Mouse (Mus musculus) heart, embryonic 14.5 days (tissue): Measurements from ENCODE around the gene Lypd6b. TPM values are rescaled to one million over a fixed set of nuclear protein-coding genes. Genes with fewer than 3 reads are reported as not detected.
A peak's percentile ranks its signal among the peaks of the same experiment; 100 is the strongest.

Experiments used
- ATAC-seq: fragments of 200-750 bp; cut with Nextera tagmentation; 2 replicates; pipeline ENCODE4 v1.8.0; 2017; ENCODE audit warnings: low read depth, moderate TSS enrichment; ENCODE audit not compliant: insufficient number of reproducible peaks, insufficient read depth, low FRiP score
- H3K27ac ChIP-seq, 2 experiments: fragments of 200-500 bp in 1 of 2; fragments of 300-500 bp in 1 of 2; sonication (generic) in 1 of 2; replicated peaks in 1 of 2; 2 replicates each; pipeline ENCODE4 v1.5.1; 2012 to 2014; ENCODE audit warnings: low read depth in 2 of 2, low read length in 2 of 2, control low read depth in 1 of 2, mild to moderate bottlenecking in 1 of 2, mixed read lengths in 1 of 2; ENCODE audit not compliant: control insufficient read depth in 1 of 2, insufficient read depth in 1 of 2
- H3K27me3 ChIP-seq: fragments of 300-500 bp; sonication (generic); 2 replicates; pipeline ENCODE4 v1.6.1; 2014; ENCODE audit warnings: mild to moderate bottlenecking, low read length, control low read depth; ENCODE audit not compliant: control insufficient read depth, insufficient read depth
- H3K36me3 ChIP-seq: fragments of 300-500 bp; sonication (generic); 2 replicates; pipeline ENCODE4 v1.6.1; 2014; ENCODE audit warnings: mild to moderate bottlenecking, control low read depth, low read length, mixed read lengths; ENCODE audit not compliant: control insufficient read depth, insufficient read depth
- H3K4me1 ChIP-seq, 2 experiments: fragments of 200-500 bp in 1 of 2; fragments of 300-500 bp in 1 of 2; sonication (generic) in 1 of 2; 2 replicates each; pipeline ENCODE4 v1.6.1; 2012 to 2014; ENCODE audit warnings: low read length in 2 of 2, control low read depth in 1 of 2, mixed read lengths in 1 of 2; ENCODE audit not compliant: control insufficient read depth in 2 of 2, insufficient read depth in 2 of 2
- H3K4me2 ChIP-seq: fragments of 300-500 bp; sonication (generic); 2 replicates; pipeline ENCODE4 v1.6.1; 2014; ENCODE audit warnings: mild to moderate bottlenecking, low read length
- H3K4me3 ChIP-seq, 2 experiments: fragments of 200-500 bp in 1 of 2; fragments of 300-500 bp in 1 of 2; sonication (generic) in 1 of 2; 2 replicates each; pipeline ENCODE4 v1.5.1; 2012 to 2014; ENCODE audit warnings: low read length in 2 of 2, mild to moderate bottlenecking in 2 of 2, control low read depth in 1 of 2, low read depth in 1 of 2, moderate library complexity in 1 of 2; ENCODE audit not compliant: control insufficient read depth in 1 of 2, insufficient read depth in 1 of 2
- H3K9ac ChIP-seq: fragments of 300-500 bp; sonication (generic); 2 replicates; pipeline ENCODE4 v1.6.1; 2014; ENCODE audit warnings: mild to moderate bottlenecking, low read length
- H3K9me3 ChIP-seq: fragments of 300-500 bp; sonication (generic); 2 replicates; pipeline ENCODE4 v1.6.1; 2016; ENCODE audit warnings: low read length, control low read depth; ENCODE audit not compliant: control insufficient read depth
- WGBS: fragments of 180-500 bp; shearing (Covaris S2); extraction: QIAGEN DNeasy Blood & Tissue Kit; methylation state at CpG from one replicate; pipeline ENCODE4 v1.1.7; 2014; 5-methylcytosine and 5-hydroxymethylcytosine counted together
- polyA plus RNA-seq: library from polyadenylated mRNA; unstranded; fragments of >200 nt; fragmentation: Nextera tagmentation; extraction: Ambion mirVana; gene quantifications from 2 replicates; pipeline ENCODE4 v1.2.1, GENCODE M21; 2014

The Lypd6b gene
- polyA plus RNA-seq, 1 experiment from 2014 or later: 2.3 TPM

- Histone ChIP-seq H3K9me3 (no peaks in the 10 kb centered on the region), H3K27ac (no peak overlapping the region), H3K4me1 (peaks cover 0 to 9% of the 10 kb centered on the region in 2 experiments; a peak in 1 of 4 replicates), H3K36me3 (no peaks in the 10 kb centered on the region), H3K27me3 (no peaks in the 10 kb centered on the region), H3K9ac (no peak overlapping the region), H3K4me3 (no peak overlapping the region), H3K4me2 (no peak overlapping the region)
- no peak for ATAC-seq
- WGBS: 65% methylated on average over 7 of the region's 7 CpGs
These were observed 57.6 kb downstream of the Lypd6b start for GRCm38 (mm10) chr2:49845104-49845503.

- Histone ChIP-seq H3K36me3 (no peaks in the 10 kb centered on the region), H3K4me2 (no peak overlapping the region)
- WGBS: 71% methylated on average over 3 of the region's 3 CpGs
These were observed 58.6 kb downstream of the Lypd6b start for GRCm38 (mm10) chr2:49846097-49846496.

DNA sequence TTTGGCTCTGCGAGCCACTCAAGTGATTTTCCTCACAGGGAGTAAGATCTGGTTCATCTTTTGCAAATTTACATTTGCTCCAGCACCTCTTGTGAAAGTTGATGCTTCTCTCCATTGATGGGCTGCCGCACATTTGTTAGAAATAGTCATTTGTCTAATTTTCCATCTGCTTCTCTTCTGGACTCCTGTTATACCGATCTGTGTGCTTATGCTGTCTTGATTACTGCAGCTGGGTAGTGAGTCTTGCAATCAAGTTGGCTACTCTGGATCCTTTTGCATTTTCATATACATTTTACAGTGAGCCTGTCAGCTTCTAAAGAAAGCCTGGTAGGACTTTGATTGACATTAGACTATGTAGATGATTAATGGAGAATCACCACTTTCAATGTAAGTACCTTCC lies 59.4 kb downstream of the Lypd6b start:
- H3K36me3 ChIP-seq: no peaks in the 10 kb centered on the region
- no peak overlapping the region for H3K4me2 ChIP-seq
- H3K9me3 ChIP-seq: no peaks in the 10 kb centered on the region
- ATAC-seq: no peak
- H3K27me3 ChIP-seq: no peaks in the 10 kb centered on the region
- no peak overlapping the region for H3K9ac ChIP-seq
- no peak overlapping the region for H3K27ac ChIP-seq
- no peak overlapping the region for H3K4me3 ChIP-seq
- H3K4me1 ChIP-seq: no peaks in the 10 kb centered on the region
- WGBS: 85% methylated on average over 3 of the region's 3 CpGs

More at GRCm38 (mm10) chr2:49846097-49846496, 58.6 kb downstream of the Lypd6b start:
- H3K9me3 ChIP-seq: no peaks in the 10 kb centered on the region
- H3K4me1 ChIP-seq: peaks cover 0 to 1% of the 10 kb centered on the region in 2 experiments; a peak in 1 of 4 replicates
- H3K27me3 ChIP-seq: no peaks in the 10 kb centered on the region
- H3K9ac ChIP-seq: no peak overlapping the region
- H3K27ac ChIP-seq: no peak overlapping the region
- no peak for ATAC-seq
- H3K4me3 ChIP-seq: no peak overlapping the region

GRCm38 (mm10) chr2:49847831-49848230 lies 60.3 kb downstream of the Lypd6b start:
- ATAC-seq: no peak
- WGBS: 69% methylated on average over 2 of the region's 2 CpGs
- H3K27ac ChIP-seq: no peak overlapping the region
- H3K9ac ChIP-seq: no peak overlapping the region
- H3K4me2 ChIP-seq: no peak overlapping the region
- H3K36me3 ChIP-seq: no peaks in the 10 kb centered on the region
- no peaks in the 10 kb centered on the region for H3K9me3 ChIP-seq
- no peak overlapping the region for H3K4me3 ChIP-seq
- no peaks in the 10 kb centered on the region for H3K4me1 ChIP-seq
- no peaks in the 10 kb centered on the region for H3K27me3 ChIP-seq

- H3K27me3 ChIP-seq: no peaks in the 10 kb centered on the region
- 81% methylated on average over 1 of the region's 1 CpGs for WGBS
- no peak overlapping the region for H3K9ac ChIP-seq
- no peak overlapping the region for H3K4me3 ChIP-seq
- no peaks in the 10 kb centered on the region for H3K9me3 ChIP-seq
- no peaks in the 10 kb centered on the region for H3K36me3 ChIP-seq
- H3K27ac ChIP-seq: no peak overlapping the region
- no peaks in the 10 kb centered on the region for H3K4me1 ChIP-seq
- H3K4me2 ChIP-seq: no peak overlapping the region
- ATAC-seq: no peak
These were observed 62.3 kb downstream of the Lypd6b start for GRCm38 (mm10) chr2:49849771-49850170.

DNA sequence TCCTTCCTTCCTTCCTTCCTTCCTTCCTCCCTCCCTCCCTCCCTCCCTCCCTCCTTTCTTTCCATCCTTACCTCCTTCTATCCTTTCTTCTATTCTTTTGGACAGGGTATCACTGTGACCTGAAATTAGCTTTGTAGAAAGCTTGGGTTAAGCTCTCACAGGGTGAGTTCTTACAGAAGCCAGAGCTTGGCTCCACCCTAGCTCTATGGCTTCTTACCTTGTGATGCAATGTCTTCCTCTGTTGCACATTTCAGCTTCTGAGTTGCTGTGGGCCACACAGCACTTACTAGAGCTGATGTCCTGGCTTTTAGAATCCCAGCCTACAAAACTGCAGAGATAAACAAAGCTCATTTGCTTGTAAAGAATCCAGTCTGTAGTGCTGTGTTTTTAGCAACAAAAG lies 64.5 kb downstream of the Lypd6b start:
- Histone ChIP-seq H3K36me3 (no peaks in the 10 kb centered on the region), H3K4me1 (peaks cover 0 to 3% of the 10 kb centered on the region in 2 experiments; a peak in 2 of 4 replicates), H3K4me2 (no peak overlapping the region), H3K27me3 (no peaks in the 10 kb centered on the region), H3K4me3 (no peak overlapping the region), H3K9ac (no peak overlapping the region), H3K27ac (no peak overlapping the region), H3K9me3 (no peaks in the 10 kb centered on the region)
- ATAC-seq: no peak

- Histone ChIP-seq H3K36me3 (no peaks in the 10 kb centered on the region), H3K4me3 (no peak overlapping the region), H3K27ac (no peak overlapping the region), H3K4me2 (peak overlapping the region; percentile 45), H3K27me3 (no peaks in the 10 kb centered on the region), H3K9me3 (no peaks in the 10 kb centered on the region), H3K4me1 (peaks cover 2 to 3% of the 10 kb centered on the region in 2 experiments; a peak in 2 of 4 replicates), H3K9ac (no peak overlapping the region; the same call in 1 of the 2 replicates)
- ATAC-seq: no peak
- 39% methylated on average over 10 of the region's 10 CpGs for WGBS
These were observed 68.7 kb downstream of the Lypd6b start for GRCm38 (mm10) chr2:49856161-49856564.

GRCm38 (mm10) chr2:49856584-49856983 lies 69.1 kb downstream of the Lypd6b start:
- no peaks in the 10 kb centered on the region for H3K27me3 ChIP-seq

More at GRCm38 (mm10) chr2:49856584-49856983, 69.1 kb downstream of the Lypd6b start:
- WGBS: 76% methylated on average over 5 of the region's 5 CpGs
- Histone ChIP-seq H3K27ac (no peak overlapping the region), H3K4me1 (peaks cover 2 to 3% of the 10 kb centered on the region in 2 experiments; a peak in 2 of 4 replicates), H3K4me3 (no peak overlapping the region), H3K4me2 (peak overlapping the region; percentile 45), H3K36me3 (no peaks in the 10 kb centered on the region), H3K9me3 (no peaks in the 10 kb centered on the region), H3K9ac (no peak overlapping the region; the same call in 1 of the 2 replicates)
- ATAC-seq: no peak
